Mouse (Mus musculus) embryo, embryonic 11 days (tissue): ENCODE measurements around the gene Kcnip4.

Experiments
- DNase-seq: peaks from one replicate; pipeline ENCODE4 v3.0.0-alpha.2; 2015

Gene Kcnip4

DNA sequence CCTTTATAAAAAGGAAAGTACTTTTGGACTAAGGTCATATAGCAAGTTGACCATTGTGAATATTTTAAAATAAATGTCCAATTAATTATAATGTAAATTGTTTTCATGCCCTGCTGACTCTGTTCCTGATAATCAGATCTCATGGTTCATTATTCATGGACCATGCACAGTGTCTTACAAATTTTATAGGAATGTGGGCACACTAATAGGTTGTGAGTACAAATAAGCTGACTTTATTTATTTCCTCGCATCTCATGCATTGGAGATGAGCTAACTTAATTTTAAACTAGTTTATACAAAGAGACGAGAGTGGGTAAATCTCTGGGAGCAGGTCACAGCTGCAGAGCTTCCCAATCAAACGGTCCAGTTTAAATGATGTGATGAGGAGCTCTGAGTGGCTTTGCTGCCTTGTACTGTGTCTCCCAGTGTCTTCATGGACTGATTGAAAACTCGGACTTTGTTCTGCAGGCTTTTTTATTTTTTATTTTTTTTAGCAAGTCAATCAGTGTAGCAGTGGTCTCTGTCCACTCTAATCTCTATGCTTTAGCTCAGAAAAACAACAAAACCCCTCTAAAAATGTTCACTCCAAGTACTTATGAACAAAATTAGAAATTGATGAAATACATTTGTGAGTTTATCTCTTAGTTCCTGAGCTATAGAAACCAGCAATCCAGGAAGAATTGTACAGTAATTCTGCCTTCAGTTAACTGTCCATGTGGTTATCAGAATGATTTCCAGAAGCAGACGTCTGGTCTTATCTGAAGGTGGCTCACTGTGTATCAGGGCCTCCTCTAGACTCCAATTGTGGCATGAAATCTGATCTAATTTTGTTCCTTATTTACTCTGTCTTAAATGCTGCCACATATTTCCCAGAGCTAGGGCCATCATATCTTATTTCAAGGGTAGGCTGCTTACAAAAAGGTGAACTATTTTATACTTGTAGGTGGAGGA, 979.6 kb downstream of the Kcnip4 start:
- DNase-seq = peak; percentile 5

DNA sequence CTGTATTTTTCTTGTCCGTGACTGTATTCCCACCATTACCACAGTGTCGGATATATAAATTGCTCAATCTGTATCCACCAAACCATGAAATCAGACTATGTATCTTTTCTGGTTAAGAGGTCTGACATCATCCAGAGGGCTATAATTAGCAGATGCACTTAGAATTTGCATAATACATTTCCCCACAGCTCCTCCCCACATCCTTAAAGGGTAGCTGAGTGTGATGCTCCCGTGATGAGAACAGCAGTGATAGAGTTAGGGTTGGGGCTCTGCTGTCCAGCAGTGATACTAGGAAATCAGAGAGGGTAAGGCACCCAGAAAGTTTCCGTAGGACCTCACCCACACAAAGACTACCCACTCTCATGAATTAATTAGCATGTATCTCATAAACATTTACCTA, 1006.7 kb downstream of the Kcnip4 start:
- no peak for DNase-seq

DNA sequence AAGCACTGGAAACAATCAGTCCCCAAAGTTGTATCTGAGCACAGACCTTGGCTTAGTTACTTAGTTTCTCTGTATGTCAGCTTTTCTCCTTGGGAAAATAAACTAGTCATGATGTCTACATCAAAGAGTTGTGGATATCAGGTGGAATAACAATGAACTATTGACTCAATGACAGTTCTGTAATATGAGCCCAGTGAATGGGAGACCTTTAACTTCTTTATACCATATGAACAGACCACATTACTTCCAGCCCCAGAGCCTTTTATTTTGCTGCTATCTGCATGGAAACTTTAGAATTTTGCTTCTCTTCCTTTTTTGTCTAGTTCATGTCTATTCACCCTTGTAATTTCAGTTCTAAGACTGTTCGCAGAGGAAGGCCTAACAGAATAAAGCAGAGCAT, 1011.4 kb downstream of the Kcnip4 start:
- DNase-seq = peak; percentile 9

DNA sequence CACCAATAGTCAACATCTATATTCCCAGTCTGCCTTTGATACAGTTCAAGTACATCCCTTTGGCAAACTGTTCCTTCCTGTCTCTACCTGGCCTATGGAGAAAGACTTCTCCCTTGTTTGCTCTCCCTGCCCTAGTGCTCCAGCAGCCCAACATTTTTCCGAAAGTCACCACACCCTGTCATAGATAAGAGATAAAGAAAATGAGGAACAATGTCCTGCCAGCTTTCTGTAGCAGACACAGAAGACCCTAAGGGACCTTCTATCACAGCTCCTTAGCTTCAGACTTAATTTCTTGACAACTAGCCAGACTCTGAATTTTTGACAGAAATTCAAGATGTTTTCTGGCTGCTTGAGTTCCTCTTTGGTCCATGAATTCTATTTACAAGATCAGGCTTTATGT, 1013.4 kb downstream of the Kcnip4 start:
- no peak for DNase-seq

DNA sequence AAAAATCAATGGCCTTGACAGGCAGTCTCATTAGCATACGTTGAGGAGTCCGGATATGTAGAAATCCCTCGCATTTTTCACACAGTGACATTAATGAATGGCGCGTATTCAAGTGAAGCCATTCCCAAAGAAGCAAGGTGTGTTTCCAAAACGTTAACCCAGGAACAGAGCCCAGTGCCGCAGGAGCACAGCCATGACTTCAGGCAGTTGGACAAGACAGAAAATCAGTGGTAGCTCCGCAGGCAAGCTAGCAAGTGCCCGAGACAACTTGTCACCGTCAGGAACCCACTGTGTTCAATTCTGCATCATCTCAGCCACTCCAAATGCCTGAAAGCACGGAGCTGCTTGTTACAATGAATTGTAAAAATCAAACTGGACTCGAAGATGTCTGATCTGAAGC, 1014.5 kb downstream of the Kcnip4 start:
- no peak for DNase-seq

DNA sequence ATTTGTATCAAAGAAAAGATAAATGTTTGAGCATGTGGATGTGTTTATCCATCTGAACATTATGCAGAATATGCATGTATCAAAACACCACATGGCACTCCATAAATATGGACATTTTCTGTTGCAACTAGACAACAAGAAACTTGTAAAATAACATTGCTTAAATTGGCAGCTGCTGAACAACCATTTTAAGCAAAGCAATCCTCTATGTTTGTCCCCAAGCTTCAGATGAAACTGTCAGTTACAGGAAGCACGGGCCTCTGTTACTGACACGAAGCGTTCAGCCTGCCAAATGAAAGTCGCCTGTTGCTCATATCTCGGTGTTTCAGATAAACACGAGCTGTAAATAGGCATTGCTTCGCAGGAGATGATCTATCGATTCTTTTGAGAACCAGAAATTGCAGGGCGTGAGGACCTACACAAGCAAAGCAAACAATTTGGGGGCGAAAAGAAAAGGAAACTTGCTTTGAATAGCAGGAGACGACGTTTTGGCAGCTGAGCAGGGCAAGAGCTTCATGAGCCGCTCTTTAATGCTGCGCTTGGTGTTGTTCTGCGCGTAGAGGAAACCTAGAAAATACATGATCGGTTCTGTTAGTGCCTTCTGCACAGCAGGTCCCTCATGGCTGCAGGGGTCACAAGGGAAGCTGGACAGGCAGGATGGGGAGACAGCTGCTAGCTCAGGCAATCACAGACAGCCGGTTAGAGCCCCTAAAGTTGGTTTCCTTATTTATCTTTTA, 1015.3 kb downstream of the Kcnip4 start:
- DNase-seq = no peak

DNA sequence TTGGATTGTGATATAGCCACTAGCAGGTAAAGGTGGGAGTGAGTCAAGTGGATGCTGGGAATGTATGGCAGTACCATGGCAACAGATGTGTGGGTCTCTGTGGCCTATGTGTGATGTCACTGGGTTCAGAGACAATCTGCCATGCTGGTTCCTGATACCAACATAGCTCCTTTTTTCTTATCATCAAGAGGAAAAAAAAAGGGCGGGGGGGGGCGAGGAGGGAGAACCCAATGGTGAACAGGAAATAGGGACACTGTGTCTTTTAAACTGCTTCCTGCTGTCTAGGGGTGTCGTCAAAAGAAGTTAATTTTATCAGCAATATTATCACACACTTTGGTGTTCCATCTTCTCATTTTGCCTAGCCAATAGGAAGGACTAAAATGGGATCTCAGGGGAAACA, 1021.6 kb downstream of the Kcnip4 start:
- no peak for DNase-seq

DNA sequence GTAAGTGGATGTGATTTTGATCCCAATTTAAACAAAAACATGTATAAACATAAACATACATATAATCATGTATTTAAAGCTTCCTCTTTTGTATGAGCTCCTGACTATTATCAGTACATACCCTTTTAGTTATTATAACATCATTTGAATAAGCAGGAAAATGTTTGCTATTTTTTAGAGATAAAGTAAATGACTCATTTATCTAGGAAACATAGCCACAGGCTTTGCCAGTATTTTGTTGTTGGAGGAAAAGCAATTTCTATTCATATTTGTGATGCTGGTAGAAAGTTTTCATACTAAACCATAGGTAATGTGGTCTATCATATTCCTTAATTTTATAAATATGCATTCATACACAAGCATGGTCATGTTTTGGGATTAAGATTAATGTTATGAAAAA, 1022.3 kb downstream of the Kcnip4 start:
- DNase-seq = no peak

DNA sequence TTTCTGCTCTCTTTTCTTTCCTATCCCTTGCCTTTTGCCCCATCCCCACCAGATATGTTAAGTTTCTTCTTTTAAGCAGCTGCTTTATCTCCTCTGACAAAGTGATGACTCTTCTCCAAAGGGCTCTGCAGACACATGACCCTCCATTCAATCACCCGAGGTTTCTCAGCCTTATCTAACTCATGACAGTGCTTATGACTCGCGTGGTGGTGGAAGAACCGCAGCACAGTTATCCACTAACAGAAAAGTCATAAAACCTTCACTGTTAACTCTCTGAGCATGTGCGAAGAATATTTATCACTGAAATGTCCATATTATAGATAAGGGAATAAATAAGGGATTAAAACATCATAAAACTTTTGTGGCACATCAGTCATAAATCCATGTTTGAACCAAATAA, 1024.5 kb downstream of the Kcnip4 start:
- DNase-seq = no peak

DNA sequence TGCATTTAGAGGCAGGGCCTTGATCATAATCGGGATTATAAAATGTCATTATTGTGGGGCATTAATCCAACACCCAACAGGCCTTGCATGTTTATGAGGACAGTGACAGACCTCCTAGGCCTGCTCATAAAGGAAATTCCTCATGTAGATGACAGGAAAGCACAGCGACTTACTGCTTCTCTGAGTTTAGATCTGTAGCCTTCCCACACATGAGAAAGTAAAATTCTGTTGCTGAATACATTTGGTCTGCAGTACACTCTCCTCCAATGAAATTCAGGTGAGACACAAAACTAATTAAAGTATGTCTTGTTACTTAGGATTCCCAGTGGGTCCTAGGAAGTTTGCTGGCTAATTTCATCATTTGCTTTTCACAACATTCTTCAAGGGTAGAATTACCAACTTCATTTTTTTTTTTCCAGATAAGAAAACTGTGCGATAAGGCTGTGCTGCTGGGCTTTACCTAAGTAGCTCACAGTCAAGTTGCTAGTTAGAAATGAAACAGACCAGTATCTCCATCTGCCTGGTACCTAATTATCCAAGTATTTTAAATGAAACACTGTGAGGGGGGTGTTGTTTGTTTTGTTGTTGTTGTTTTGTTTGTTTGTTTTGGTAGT, 1033.7 kb downstream of the Kcnip4 start:
- no peak for DNase-seq

DNA sequence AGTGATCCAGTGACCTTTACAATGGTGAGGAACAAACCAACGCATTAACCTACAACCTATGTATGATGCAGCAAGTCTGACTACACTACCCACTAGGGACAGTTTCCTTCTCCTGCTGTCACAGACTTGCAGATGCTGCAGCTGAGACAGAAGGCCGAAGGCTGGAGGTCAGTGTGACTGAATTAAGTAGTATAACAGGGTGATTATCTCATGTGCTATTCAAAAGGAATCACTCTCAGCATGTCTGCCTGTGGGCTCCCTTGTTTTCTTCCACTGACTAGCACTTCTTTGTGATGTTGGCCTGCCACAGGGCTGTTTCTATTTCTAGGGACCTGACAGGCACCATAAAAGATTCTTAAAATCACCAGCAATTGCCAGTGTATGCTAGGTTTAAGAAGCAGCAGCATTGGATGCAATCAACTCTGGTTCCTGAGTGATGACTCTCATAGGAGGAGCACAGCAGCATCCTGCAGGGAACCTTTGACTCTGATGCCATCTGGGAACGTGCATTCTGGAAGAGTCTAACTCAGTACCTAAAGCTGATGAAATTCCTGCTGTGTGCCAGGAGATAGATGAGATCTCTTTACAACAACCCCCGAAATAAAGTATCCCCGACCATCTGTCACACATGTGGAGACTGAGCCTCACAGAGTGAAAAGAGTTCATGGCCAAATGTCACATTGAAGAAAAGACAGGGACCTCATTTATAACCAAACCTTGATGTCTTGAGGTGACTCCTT, 1035.0 kb downstream of the Kcnip4 start:
- peak; percentile 26 for DNase-seq

DNA sequence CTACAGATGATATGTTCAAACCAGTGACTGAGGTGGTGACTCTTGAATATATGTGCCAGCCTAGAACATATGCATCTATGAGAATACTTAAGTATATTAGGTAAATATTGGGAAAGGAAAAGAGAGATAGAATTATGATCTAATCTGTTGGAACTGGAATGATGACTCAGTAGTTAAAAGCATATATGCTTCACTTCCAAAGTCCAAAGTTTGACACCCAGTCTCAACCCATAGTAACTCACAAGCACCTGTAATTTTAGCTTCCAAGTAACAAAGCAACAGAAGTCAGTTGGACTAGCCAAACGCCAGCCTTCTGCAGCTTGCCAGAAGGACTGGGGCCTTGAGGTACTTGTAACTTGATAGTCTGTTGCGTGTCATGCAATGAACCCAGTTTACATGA, 1041.6 kb downstream of the Kcnip4 start:
- no peak for DNase-seq

DNA sequence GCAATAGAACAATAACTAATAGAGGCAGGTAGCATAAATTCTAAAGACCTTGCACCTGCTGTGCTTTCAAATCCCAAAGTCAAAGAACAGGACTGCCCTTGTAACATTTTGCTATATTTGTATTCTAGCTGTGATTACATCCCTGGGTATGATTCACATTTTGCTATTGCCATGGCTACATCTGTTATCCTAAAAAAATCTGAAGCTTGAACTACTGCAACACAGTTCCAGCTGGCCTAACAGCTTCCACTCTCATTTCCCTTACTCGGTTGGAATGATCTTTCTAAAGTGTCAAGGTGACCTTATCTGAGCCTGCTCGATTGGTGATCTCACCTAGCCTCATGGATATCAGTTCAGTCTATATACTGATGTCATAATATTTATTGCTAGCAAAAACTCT, 1064.5 kb downstream of the Kcnip4 start:
- DNase-seq = no peak

DNA sequence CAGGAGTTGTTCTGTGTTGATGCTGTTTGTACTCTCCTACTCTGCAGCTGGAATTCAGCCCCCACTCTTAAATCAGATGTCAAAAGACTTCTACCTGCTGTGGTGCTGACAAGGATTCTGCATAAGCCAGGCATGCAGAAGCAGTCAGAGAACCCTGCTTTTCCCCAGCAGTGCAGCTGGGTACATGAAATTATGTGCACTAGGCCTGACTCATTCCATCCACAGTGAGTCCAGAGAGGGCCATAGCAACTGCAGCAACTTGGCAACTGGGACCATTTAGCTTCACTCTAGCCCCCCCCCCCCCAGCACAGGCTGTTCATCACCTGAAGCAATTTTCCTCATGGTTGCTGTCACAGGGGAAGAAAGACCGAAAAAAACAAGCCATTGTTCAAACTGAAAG, 1075.8 kb downstream of the Kcnip4 start:
- DNase-seq = no peak

DNA sequence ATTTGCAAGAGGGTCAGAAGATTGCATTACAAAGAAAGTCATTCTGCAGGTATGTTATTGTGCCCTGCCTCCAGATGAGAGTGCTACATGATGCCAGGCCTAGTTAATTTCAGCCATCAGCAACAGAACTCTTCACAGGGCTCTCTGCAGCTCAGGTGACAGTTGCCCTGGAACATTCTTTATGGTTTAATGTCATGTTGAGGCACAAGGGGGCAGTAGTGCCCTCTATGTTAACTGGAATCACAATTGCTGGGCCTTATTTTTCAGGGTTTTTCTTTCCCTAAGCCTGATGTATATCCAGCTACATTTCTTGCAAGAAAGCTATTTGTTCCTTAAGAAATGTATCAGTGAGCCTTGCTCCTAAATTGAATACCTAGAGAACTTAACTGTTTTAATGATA, 1094.2 kb downstream of the Kcnip4 start:
- peak; percentile 73 for DNase-seq

DNA sequence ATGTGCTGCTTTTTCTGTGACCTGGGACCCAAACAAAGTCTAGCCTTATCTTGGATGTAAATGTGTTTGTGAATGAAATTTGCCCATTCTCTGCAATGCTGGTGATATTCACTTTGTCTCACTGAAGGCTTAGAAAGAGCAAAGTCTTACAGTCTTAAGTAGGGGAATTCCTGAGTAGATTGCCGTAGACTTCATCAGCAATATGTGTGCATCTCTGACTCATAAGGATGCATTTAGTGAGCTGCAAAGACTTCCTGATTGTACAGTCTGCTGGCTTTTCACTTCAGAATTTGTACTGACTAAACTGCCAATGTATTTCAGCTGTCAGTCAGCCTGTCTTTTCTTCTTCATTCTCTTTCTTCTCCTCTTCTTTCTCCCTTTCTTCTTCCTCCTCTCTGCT, 1102.8 kb downstream of the Kcnip4 start:
- no peak for DNase-seq

DNA sequence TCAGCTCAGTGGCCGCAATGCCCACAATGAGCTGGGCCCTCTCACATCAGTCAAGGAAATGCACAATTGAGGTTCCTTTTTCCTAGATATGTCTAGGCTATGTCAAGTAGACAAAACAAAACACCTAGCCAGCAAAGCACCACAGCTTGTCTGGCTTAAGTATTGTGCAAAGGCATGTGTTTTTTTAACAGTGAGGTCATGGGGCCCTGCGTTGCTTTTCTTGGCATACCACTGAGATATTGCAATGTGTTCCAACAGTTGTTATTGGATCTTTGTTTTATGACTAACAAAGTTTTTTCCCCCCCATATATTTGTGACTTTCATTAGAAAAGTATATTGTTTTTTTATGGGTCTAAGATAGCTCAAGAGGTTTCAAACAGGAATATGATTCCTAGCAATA, 1105.0 kb downstream of the Kcnip4 start:
- DNase-seq = no peak

DNA sequence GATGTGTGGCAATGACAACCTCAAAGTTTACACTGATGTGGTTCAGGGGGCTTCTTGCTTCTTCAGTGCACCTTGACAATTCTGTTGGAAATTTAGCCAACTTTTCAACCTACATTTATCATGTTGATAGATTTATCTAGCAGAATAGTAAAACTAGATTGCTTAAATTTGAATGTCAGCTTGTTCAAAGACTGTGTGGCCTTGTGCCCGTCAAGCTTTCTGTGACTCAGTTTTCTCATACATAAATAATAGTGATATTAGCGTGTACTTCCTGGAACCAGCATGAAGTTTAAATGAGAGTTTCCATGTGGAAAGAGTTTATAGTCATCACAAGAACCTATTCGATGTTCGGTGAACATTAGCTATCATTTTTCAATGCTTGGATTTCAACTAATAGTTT, 1112.4 kb downstream of the Kcnip4 start:
- no peak for DNase-seq

DNA sequence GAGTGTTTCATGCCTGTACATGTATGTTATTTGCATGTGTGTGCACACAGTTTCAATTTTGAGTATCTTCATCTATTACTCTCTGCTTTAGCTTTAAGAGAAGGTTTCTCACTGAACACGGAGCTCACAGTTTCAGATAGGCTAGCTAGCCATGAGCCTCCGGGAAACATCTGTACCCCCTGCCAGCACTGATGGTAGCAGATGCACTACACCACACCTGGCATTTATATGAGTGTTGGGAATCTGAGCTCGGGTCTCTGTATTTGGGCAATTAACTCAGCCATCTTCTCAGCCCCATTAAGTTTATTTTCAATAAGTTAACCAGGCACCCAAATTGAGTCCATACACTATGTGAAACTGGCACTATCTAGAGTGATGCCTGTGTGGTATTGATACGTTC, 1113.2 kb downstream of the Kcnip4 start:
- no peak for DNase-seq

DNA sequence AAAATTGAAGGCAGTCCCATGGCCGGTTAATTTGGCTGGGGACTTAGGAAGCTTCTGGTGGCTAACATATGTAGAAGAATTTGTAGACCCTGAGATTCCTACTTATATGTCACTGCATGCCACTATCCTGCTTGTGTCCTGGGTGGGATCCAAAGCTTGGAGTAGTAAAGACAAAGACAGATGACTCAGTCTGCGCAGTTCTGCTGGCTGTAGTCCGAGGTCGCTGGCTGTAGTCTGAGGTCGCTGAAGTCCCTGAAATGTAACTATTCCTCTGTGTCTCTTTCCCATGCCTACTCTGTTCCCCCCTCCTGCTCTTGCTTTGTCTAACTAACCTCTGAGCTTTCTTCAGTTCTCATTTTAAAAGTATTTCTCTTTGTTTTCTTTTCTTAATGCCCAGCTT, 1114.4 kb downstream of the Kcnip4 start:
- no peak for DNase-seq

DNA sequence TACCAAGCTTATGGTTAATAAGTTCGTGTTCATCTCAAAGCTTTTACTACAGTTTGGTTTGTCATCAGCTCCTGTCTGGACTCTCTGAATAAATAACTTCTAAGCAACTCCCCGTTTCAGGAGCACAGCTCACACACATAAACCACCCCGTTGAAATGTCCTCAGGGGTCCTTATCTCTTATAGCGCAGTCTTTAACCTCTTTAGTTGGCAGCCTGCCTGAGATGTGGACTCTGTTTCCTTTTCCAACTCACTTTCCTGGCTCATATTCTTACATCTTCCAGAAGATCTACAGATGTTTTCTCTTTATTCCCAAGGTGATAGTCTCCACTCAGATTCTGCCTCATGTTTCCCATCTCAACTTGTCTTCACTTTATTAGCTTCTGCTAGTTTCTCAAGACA, 1116.4 kb downstream of the Kcnip4 start:
- DNase-seq = no peak

DNA sequence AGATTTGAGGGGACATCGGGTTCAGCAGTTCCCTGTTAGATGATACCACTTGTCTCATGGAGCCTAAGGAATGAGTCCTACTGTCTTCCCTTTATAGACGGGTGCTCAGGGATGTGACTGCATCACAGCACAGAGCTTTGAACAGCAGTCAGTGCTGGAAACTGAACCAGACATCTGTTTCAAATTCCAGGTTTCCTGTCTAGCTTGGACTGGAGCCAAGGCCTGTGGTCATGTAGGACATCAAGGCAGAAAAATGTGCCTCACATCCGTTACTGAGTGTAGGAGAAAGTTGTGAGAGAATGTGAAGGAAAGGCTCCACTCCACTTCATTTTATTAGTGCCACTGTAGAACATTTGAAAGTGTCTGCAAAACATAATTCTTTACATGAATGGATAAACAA, 1122.2 kb downstream of the Kcnip4 start:
- DNase-seq = peak; percentile 83
